Mouse (Mus musculus) kidney, embryonic 15.5 days (tissue): ENCODE measurements around the gene Cyth3. TPM values are rescaled to one million over a fixed set of nuclear protein-coding genes. Genes with fewer than 3 reads are reported as not detected.

ENCODE experiments used
- ATAC-seq: fragments of 200-750 bp; cut with Nextera tagmentation; replicated peaks from 2 replicates; pipeline ENCODE4 v1.8.0; 2017; ENCODE audit warnings: moderate TSS enrichment; ENCODE audit not compliant: low FRiP score
- H3K27ac ChIP-seq: fragments of 300-500 bp; sonication (generic); 2 replicates; pipeline ENCODE4 v1.5.1; 2015; ENCODE audit warnings: mild to moderate bottlenecking, inconsistent platforms
- H3K27me3 ChIP-seq: fragments of 300-500 bp; sonication (generic); 2 replicates; pipeline ENCODE4 v1.6.1; 2015; ENCODE audit warnings: inconsistent platforms
- H3K36me3 ChIP-seq: fragments of 300-500 bp; sonication (generic); 2 replicates; pipeline ENCODE4 v1.6.1; 2015; ENCODE audit warnings: inconsistent platforms
- H3K4me1 ChIP-seq: fragments of 300-500 bp; sonication (generic); 2 replicates; pipeline ENCODE4 v1.6.1; 2015; ENCODE audit warnings: inconsistent platforms
- H3K4me2 ChIP-seq: fragments of 300-500 bp; sonication (generic); 2 replicates; pipeline ENCODE4 v1.6.1; 2015; ENCODE audit warnings: moderate library complexity, mild to moderate bottlenecking, inconsistent platforms
- H3K4me3 ChIP-seq: fragments of 300-500 bp; sonication (generic); replicated peaks from 2 replicates; pipeline ENCODE4 v1.5.1; 2015; ENCODE audit warnings: mild to moderate bottlenecking, inconsistent platforms
- H3K9ac ChIP-seq: fragments of 300-500 bp; sonication (generic); 2 replicates; pipeline ENCODE4 v1.6.1; 2015; ENCODE audit warnings: mild to moderate bottlenecking, inconsistent platforms
- H3K9me3 ChIP-seq: fragments of 300-500 bp; sonication (generic); replicated peaks from 2 replicates; pipeline ENCODE4 v1.6.1; 2016; ENCODE audit warnings: inconsistent platforms
- WGBS: fragments of 180-500 bp; shearing (Covaris S2); methylation state at CpG from one replicate; pipeline ENCODE4 v1.1.7; 2015; ENCODE audit warnings: mixed read lengths; 5-methylcytosine and 5-hydroxymethylcytosine counted together
- polyA plus RNA-seq: library from polyadenylated mRNA; unstranded; fragments of >200 nt; fragmentation: Nextera tagmentation; extraction: Ambion mirVana; gene quantifications from 2 replicates; pipeline ENCODE4 v1.2.1, GENCODE M21; 2015

Cyth3 gene
- polyA plus RNA-seq, 1 experiment from 2014 or later, result 71.5 TPM

DNA sequence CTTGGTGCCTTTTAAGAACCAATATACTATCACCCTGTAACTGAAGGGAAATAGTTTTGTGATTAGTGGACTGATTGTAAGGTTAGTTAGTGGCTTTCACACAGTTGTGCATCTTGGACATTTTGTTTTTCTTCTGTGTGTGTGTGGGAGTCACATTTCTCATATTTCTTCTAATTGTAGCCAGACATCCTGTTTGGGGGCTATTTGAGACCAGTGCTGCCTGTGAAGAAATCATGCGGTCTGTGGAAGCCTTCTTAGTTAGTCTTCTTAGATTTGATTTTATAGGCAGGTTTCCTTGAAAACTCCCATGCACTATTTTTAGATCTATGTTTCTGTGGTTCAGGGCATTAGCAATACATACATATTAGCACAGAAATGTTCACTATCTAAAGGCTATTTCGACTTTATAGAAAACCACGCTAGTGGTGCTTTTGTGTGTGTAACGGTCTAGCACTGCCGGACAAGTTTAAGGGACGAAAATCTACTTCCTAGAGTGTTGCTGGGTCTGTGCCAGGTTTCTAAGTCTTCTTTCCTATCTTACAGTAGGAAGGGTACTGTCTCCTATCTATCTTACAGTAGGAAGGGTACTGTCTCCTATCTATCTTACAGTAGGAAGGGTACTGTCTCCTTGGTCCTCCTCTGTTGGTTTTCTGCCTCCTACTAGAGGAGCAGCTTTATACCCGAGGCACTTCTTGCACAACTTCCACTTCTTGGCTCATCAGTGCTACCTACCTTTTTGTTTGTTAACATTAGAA lies 16.4 kb downstream of the Cyth3 start:
- 39% methylated on average over 7 of the region's 7 CpGs for WGBS
- no peak for ATAC-seq
- Histone ChIP-seq H3K9me3 (no peaks in the 10 kb centered on the region), H3K4me3 (no peak overlapping the region), H3K4me2 (peak overlapping the region; percentile 21), H3K27ac (peak overlapping the region; percentile 86), H3K4me1 (peaks cover 82% of the 10 kb centered on the region), H3K36me3 (no peaks in the 10 kb centered on the region), H3K27me3 (no peaks in the 10 kb centered on the region), H3K9ac (no peak overlapping the region)

GRCm38 (mm10) chr5:143639329-143639728 lies 17.1 kb downstream of the Cyth3 start:
- Histone ChIP-seq H3K4me1 (peaks cover 76% of the 10 kb centered on the region), H3K9ac (no peak overlapping the region), H3K9me3 (no peaks in the 10 kb centered on the region), H3K27me3 (no peaks in the 10 kb centered on the region), H3K36me3 (no peaks in the 10 kb centered on the region), H3K4me3 (no peak overlapping the region), H3K27ac (0 out of 2 replicates have a peak overlapping the region, but pooled peaks have one; percentile 61), H3K4me2 (no peak overlapping the region)
- 87% methylated on average over 4 of the region's 4 CpGs for WGBS
- no peak for ATAC-seq

- Histone ChIP-seq H3K9me3 (no peaks in the 10 kb centered on the region), H3K4me3 (no peak overlapping the region), H3K9ac (no peak overlapping the region), H3K4me1 (peaks cover 72% of the 10 kb centered on the region), H3K4me2 (no peak overlapping the region), H3K36me3 (no peaks in the 10 kb centered on the region), H3K27me3 (no peaks in the 10 kb centered on the region), H3K27ac (no peak overlapping the region)
- no peak; the same call in 1 of the 2 replicates for ATAC-seq
- WGBS, result 76% methylated on average over 7 of the region's 7 CpGs
These were observed 17.6 kb downstream of the Cyth3 start for GRCm38 (mm10) chr5:143639810-143640209.

- ATAC-seq, result no peak
- Histone ChIP-seq H3K9ac (no peak overlapping the region), H3K4me2 (no peak overlapping the region), H3K4me1 (peaks cover 62% of the 10 kb centered on the region), H3K9me3 (no peaks in the 10 kb centered on the region), H3K27me3 (no peaks in the 10 kb centered on the region), H3K36me3 (no peaks in the 10 kb centered on the region), H3K27ac (no peak overlapping the region), H3K4me3 (no peak overlapping the region)
- 78% methylated on average over 3 of the region's 3 CpGs for WGBS
These were observed 19.3 kb downstream of the Cyth3 start for GRCm38 (mm10) chr5:143641503-143641902.

DNA sequence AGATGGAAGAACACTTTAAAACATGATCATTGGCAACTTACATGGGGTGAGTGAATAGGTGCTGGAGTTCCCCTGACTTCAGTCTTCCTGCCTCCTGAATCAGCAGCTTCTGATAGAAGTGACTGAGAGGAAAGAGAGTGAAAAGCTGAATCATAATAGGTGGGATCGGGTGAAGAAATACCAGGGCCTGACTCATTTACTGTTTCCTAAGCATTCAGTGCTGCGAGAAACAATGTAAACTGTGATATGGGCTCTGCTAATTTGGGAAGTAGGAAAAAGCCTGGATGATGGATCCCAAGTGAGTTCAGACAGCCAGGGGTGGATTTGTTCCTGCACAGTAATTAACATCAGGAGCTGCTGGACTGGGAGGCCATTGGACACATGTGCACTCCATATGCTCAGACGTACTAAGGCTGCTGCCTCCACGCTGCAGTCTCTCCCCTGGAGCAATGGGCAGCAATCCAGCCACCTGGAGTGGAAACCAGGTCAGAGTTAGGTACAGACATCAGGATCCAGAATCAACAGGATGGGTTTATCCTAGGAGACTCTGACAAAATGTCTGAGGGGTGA lies 20.1 kb downstream of the Cyth3 start:
- H3K27ac ChIP-seq, result peak overlapping the region; percentile 29
- peaks cover 59% of the 10 kb centered on the region for H3K4me1 ChIP-seq
- 60% methylated on average over 4 of the region's 4 CpGs for WGBS

GRCm38 (mm10) chr5:143645976-143646375 lies 23.7 kb downstream of the Cyth3 start:
- Histone ChIP-seq H3K4me1 (peaks cover 33% of the 10 kb centered on the region), H3K27me3 (no peaks in the 10 kb centered on the region), H3K4me2 (no peak overlapping the region), H3K4me3 (no peak overlapping the region), H3K36me3 (peaks cover 13% of the 10 kb centered on the region), H3K9me3 (no peaks in the 10 kb centered on the region), H3K9ac (no peak overlapping the region), H3K27ac (no peak overlapping the region)
- WGBS, result 56% methylated on average over 5 of the region's 5 CpGs
- ATAC-seq, result no peak

More for the DNA sequence above, 20.1 kb downstream of the Cyth3 start:
- no peak for ATAC-seq
- Histone ChIP-seq H3K9ac (no peak overlapping the region), H3K27me3 (no peaks in the 10 kb centered on the region), H3K9me3 (no peaks in the 10 kb centered on the region), H3K4me3 (no peak overlapping the region), H3K36me3 (no peaks in the 10 kb centered on the region), H3K4me2 (no peak overlapping the region)

GRCm38 (mm10) chr5:143647412-143647811 lies 25.2 kb downstream of the Cyth3 start:
- peaks cover 32% of the 10 kb centered on the region for H3K4me1 ChIP-seq
- no peak overlapping the region for H3K4me3 ChIP-seq
- WGBS, result 92% methylated on average over 2 of the region's 2 CpGs
- no peaks in the 10 kb centered on the region for H3K9me3 ChIP-seq
- no peak overlapping the region for H3K27ac ChIP-seq
- H3K36me3 ChIP-seq, result peaks cover 13% of the 10 kb centered on the region
- H3K9ac ChIP-seq, result no peak overlapping the region
- ATAC-seq, result no peak
- H3K4me2 ChIP-seq, result no peak overlapping the region
- no peaks in the 10 kb centered on the region for H3K27me3 ChIP-seq

DNA sequence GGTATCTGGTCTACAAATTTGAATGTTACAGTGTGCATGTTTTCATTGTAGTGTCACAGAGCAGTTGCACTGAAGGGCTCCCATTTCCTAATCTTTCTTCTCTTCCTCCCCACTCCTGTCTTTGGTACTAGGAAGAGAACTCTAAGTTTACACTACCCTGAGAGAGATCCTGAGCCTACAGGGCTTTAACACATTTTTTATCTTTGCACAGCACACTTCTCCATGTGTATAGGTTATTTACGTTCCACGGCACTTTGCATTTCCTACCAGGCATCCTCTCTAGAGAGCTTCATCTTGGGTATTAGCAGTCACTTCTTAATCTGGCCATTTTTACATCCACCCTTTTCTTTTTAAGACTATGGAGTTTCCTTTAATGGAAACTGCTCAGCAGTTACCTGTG lies 25.8 kb downstream of the Cyth3 start:
- H3K36me3 ChIP-seq, result peaks cover 13% of the 10 kb centered on the region
- no peaks in the 10 kb centered on the region for H3K27me3 ChIP-seq
- WGBS, result 79% methylated on average over 2 of the region's 2 CpGs
- no peak overlapping the region for H3K4me2 ChIP-seq
- peaks cover 33% of the 10 kb centered on the region for H3K4me1 ChIP-seq
- ATAC-seq, result no peak
- H3K27ac ChIP-seq, result no peak overlapping the region
- no peak overlapping the region for H3K4me3 ChIP-seq
- H3K9ac ChIP-seq, result no peak overlapping the region
- H3K9me3 ChIP-seq, result no peaks in the 10 kb centered on the region

DNA sequence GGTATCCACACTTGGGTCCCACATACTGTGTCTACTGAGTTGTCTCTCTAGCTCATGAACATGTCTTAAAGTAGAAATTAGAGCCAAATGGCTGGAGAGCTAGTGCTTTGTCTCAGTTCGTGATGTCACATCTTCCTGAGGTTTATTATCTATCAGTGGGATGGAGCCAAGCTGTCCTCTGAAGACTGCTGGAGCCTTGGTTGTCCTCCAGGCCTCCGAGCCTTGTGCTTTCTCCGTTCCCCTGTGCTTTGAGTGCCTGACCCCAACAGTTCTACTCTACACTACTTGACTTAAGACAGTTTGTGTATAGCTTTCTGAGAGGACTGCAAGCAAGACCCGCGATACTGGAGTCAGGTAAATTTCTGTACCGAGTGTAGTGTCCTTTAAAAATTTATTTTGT lies 26.9 kb downstream of the Cyth3 start:
- Histone ChIP-seq H3K4me1 (peaks cover 37% of the 10 kb centered on the region), H3K27me3 (no peaks in the 10 kb centered on the region), H3K9me3 (no peaks in the 10 kb centered on the region), H3K9ac (no peak overlapping the region), H3K4me3 (no peak overlapping the region), H3K4me2 (no peak overlapping the region), H3K36me3 (peaks cover 13% of the 10 kb centered on the region), H3K27ac (no peak overlapping the region)
- 79% methylated on average over 6 of the region's 6 CpGs for WGBS
- no peak for ATAC-seq

DNA sequence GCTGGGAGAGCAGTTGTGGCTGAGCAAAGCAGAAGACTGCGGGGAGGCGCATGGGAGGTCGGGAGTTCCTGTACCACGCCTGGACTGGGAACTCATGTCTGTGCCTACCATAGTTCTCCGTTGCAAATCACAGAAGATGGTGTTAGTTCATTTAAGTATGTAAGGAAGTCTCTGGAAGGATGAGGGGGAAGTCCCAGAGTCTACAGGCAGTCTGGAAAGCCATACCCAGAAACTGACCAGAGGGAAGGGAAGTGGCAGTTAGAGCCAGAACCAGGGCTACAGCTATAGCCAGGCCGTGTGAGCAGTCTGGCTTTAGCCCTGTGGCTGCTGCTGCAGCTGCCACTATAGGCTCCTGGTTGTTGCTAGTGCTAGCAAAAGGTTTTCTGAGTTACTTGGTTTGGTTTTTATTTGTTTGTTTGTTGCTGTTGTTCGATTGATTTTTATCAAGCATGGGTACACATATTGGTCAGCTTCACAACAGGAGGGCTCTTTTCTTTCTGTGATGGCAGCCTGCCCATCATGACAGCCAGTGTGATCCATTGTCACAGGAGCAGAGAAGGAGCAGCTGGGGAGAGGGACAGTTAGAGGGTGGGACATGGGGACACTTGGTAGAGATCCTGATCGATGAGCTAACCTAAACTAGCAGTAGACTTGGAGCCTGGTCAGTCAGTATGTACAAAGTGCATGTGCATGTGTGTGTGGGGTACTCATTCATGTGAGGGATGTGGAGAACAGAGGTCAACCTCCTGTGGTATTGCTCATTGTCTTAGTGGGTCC lies 29.8 kb downstream of the Cyth3 start:
- peaks cover 13% of the 10 kb centered on the region for H3K36me3 ChIP-seq
- 77% methylated on average over 8 of the region's 8 CpGs for WGBS
- no peak for ATAC-seq
- H3K9me3 ChIP-seq, result no peaks in the 10 kb centered on the region
- no peak overlapping the region for H3K4me2 ChIP-seq
- H3K27ac ChIP-seq, result peak overlapping the region; percentile 95
- no peak overlapping the region for H3K9ac ChIP-seq
- no peaks in the 10 kb centered on the region for H3K27me3 ChIP-seq
- peaks cover 57% of the 10 kb centered on the region for H3K4me1 ChIP-seq
- no peak overlapping the region for H3K4me3 ChIP-seq

DNA sequence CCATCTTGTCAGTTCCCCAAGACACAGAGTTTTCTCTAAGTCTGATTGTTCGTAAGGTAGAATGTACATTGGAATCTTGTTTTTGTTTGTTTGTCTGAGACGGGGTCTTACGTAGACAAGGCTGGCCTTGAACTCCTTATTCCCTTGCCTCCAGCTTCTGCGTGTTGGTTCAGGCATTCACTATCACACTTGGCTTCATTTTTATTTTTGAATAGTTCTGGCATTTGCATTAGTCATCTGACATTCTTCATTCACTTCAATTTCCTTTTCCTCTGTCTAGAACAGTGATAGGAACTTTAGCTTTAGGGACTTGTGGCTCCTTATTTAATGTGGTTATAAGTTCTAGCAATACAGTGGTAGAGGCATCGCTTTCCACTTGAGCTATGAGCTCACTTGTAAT lies 31.2 kb downstream of the Cyth3 start:
- H3K4me3 ChIP-seq, result no peak overlapping the region
- no peak for ATAC-seq
- H3K27ac ChIP-seq, result peak overlapping the region; percentile 95
- H3K36me3 ChIP-seq, result peaks cover 13% of the 10 kb centered on the region
- no peak overlapping the region for H3K4me2 ChIP-seq
- no peaks in the 10 kb centered on the region for H3K9me3 ChIP-seq
- peaks cover 59% of the 10 kb centered on the region for H3K4me1 ChIP-seq
- WGBS, result 90% methylated on average over 5 of the region's 5 CpGs
- H3K9ac ChIP-seq, result no peak overlapping the region
- no peaks in the 10 kb centered on the region for H3K27me3 ChIP-seq
